Mouse (Mus musculus) 3T3-L1 (cell line): ENCODE data around the gene Uhrf1bp1l.

Source experiments
- DNase-seq: peaks from one replicate; pipeline ENCODE4 v3.0.0-alpha.2; 2015; ENCODE audit warnings: low read depth, low spot score

The Uhrf1bp1l gene

GRCm38 (mm10) chr10:89745666-89746020 lies 852 bp downstream of the Uhrf1bp1l start:
- peak; percentile 79 for DNase-seq

- peak; percentile 16 for DNase-seq
Observed at GRCm38 (mm10) chr10:89746581-89746980, 1.8 kb downstream of the Uhrf1bp1l start.

DNA sequence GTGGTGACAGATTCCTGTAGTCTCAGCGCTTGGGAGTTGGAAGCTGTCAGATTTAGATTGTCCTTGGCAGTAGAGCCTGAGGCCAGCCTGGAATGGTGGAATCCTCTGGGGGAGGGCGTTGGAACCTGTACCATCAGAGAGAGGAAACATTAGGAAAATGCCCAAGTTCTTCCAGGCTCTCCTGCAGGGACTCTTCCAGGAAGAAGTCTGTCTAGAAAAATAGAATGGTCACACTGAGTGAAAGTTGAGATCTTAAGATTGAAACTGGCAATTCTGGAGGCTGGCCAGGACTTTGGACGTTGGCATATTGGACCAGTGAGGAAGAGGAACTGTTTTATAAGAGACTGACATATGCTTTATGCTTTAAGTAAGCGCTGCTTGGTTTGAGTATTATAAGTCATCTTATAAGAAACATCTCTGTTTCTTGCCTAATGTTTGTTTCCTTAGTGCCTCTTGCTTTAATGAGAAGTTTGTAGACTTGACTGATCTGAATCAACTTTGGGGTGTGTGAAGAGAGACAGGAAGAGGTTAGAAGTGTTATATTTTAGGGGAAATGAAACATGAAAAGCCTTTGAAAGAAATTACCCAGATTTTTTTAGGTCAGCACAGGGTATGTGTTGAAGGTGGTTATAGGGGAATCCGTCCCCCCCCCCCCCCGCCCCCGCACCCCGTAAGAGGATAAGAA lies 2.6 kb downstream of the Uhrf1bp1l start:
- no peak for DNase-seq

DNA sequence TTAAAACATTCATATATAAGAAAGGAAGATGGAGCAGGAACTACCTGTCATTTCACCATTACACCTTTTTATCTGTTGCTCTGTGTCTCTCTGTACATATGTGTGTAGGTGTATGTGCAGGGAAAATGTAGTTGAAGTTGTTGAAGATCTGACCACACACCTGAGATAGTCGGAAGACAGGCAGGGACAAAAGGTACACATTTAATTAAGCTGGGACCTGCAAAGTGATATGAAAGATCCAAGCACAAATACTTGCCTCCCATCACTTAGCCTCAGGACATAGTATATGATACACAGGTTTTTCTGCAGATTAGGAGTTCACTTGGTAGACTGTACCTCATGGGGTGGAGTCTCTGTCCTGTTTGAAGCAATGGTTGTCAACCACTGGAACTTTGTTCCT lies 3.1 kb downstream of the Uhrf1bp1l start:
- DNase-seq = no peak

GRCm38 (mm10) chr10:89748619-89749018 lies 3.8 kb downstream of the Uhrf1bp1l start:
- peak; percentile 55 for DNase-seq

- no peak for DNase-seq
Observed at GRCm38 (mm10) chr10:89751069-89751468, 6.3 kb downstream of the Uhrf1bp1l start.

GRCm38 (mm10) chr10:89755231-89755630 lies 10.4 kb downstream of the Uhrf1bp1l start:
- no peak for DNase-seq

DNA sequence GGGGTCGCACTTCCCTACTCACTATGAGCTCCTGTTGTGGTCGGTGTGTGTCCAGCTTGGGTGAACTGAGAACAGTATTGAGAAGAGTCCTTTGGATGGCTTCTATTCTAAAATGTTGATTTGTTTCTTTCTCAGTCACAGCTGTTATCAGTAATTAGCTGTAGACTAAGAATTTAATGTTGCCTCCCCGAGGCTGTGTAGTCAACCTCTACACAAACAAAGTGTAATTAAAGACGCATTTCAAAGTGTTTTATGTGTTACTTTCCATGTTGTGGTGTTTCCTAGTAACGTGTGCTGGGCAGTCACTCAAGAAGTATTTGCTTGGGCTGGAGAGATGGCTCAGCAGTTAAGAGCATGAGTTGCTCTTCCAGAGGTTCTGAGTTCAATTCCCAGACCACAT lies 16.0 kb downstream of the Uhrf1bp1l start:
- no peak for DNase-seq

DNA sequence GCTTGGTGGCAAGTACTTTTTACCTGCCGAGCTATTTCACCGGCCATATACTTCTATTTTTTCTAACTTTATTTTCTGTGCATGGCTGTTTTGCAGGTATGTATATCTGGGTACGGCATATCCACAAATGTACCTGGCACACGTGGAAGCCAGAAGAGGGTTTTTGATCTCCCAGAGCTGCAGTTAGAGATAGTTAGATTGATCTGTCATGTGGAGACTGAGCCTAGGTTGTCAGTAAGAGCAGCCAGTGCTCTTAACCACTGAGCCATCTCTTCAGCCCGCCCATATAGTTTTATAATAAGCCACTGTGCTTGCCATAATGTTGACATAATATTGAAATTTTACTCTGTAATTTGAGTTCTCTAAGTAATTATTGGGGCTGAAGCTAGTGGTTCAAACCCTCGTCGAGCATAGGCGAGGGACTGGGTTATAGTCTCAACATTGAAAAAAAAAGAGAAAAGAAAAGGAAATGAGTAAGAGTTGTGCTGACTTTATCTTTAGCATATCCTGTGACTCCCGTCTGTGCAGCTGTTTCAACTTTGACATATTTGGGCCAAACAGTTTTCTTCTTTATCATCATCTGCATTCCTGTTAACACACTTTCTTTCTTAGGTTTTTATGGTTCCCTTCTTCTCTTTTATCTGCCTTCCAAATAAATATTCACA lies 19.8 kb downstream of the Uhrf1bp1l start:
- DNase-seq = peak; percentile 15

GRCm38 (mm10) chr10:89765790-89766714 lies 21.3 kb downstream of the Uhrf1bp1l start:
- DNase-seq = no peak

- DNase-seq = no peak
Observed at GRCm38 (mm10) chr10:89768352-89769020, 23.7 kb downstream of the Uhrf1bp1l start.

DNA sequence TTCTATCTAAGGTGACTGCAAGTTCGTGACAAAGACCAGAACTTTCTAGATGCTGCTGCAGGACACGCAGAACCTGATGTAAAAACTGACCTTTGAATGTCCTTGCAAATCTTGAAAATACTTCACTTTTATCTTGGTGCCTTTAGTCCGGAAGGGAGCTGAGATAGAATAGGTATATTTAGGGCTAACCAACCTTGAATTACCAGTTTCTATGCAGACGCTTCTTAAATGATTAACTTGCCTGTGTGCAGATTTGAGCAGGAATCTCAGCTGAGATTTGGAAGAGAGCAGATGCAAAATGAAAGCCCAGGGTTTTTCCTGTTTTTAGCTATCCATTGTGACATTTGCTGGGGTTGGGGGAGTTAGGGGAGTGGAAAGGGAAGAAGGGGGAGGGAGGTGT lies 24.3 kb downstream of the Uhrf1bp1l start:
- DNase-seq = no peak

GRCm38 (mm10) chr10:89771894-89772293 lies 27.1 kb downstream of the Uhrf1bp1l start:
- no peak for DNase-seq

DNA sequence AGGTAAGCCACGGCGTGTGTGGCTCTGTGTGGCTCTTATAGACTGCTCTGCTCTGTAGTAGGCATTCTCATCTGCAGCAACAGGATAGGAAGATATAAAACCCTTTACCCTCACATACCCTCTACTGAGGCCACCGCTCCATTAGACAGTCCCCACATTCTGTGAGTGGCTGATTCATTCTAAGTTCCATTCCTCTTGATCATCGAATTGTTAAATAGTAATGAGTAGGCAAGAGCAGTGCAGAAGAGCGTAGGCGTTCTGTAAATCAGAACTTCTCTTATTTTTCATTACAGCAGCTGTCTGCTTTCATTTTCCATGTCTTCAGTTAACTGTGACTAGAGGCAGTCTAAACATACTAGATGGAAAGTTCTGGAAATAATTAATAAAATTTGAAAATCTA lies 31.2 kb downstream of the Uhrf1bp1l start:
- no peak for DNase-seq

DNA sequence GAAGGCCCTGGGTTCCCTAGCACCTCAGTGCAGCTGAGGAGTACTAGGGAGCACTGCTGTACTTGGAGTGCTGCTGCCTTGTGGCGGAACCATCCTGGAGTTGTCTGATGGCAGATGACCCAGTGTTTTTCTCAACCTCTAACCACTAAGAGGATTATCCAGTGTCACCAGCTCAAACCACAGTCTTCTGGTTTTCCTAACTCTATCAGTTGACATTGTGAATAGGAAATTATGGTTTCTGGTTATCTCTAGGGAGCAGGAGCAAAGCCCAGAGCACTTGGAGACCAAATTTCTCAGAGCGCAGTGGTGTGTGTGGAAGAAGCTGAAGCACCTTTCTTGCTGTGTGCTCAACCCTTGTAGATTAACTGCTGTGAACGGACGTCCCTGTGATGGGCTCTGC lies 47.1 kb downstream of the Uhrf1bp1l start:
- DNase-seq = no peak

DNA sequence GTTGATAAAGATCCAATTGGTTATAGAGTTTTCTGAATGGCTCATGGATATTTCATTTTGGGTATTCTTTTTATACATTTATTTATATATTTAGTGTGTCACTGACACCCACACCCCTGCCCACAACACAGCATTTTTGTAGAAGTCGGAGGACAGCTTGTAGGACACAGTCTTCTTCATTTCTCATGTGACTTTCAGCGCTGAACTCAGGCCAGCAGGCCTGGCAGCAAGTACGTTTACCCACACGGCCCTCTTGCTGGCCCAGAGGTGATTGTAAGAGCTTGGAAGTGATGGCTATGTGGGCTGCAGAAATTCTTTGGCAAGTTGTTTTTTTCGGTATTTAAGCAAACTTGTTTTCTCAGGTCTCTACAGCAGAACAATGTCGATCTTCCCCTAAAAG lies 49.3 kb downstream of the Uhrf1bp1l start:
- DNase-seq = no peak

DNA sequence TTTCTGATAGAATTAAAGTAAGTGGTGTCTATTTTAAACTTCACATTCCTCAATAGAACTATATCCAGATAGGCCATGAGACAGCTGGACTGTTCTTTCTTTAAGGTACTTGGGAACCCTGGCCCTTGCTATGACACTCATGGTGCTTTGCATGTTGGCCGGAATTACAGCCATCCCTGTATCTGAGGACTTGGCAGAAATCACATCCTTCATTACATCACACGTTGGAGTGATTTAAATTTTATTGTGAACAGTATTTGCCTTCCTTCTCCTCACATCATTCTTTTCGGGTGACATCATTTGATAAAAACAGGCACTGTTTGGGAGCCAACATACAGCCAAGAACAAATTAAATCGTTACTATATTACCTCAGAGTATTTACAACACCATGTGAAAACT lies 74.4 kb downstream of the Uhrf1bp1l start:
- no peak for DNase-seq

GRCm38 (mm10) chr10:89823906-89824305 lies 79.1 kb downstream of the Uhrf1bp1l start:
- peak; percentile 53 for DNase-seq

- DNase-seq = no peak
Observed at GRCm38 (mm10) chr10:89826896-89827295, 82.1 kb downstream of the Uhrf1bp1l start.

GRCm38 (mm10) chr10:89832334-89832733 lies 87.5 kb downstream of the Uhrf1bp1l start:
- DNase-seq = no peak

DNA sequence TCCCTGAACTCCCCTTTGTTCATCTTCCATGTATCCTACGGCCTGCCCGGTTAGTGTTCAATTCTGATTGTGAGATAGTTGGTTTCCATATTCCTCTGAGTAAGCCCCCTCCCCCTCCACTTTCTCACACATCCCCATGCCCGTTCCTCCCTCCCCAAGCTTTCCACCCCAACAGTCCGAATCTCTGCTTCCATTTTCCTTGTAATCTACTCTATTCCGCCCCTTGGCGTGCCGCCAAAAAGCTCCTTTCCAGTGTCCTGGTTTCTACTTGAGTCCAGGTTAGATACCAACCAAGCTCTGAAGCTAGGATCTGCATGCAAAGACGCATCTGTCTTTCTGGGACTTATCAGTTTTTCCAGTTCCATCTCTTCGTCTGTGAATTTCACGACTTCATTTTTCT lies 88.4 kb downstream of the Uhrf1bp1l start:
- DNase-seq = no peak

DNA sequence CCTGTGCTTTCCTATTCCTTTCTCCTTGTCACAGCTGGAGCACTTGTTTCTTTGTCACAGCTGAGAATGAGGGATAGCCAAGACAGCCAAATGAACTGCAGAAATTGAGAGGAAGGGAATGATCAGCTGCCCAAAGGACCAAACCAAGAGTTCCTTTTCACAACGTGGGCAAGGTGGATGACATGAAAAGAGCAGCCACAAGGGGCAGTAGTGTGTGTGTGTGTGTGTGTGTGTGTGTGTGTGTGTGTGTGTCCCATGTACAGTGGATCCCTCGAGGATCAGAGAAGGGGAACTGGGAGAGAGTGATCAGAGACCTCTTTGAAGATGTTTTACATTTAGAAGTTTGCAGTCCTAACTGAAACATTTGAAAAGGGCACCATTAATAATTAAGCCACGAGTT lies 92.7 kb downstream of the Uhrf1bp1l start:
- no peak for DNase-seq
